Mouse (Mus musculus) G1E (cell line): ENCODE results near the gene Dcst1. TPM values are rescaled to one million over a fixed set of nuclear protein-coding genes. Genes with fewer than 3 reads are reported as not detected.

ENCODE experiments used
- ATAC-seq: 2 replicates; pipeline ENCODE4 v1.8.0; 2016; ENCODE audit warnings: mild to moderate bottlenecking; ENCODE audit not compliant: insufficient number of reproducible peaks, poor library complexity, low FRiP score, severe bottlenecking; ENCODE audit errors: extremely low read depth
- DNase-seq: peaks from one replicate; pipeline ENCODE4 v3.0.0; 2012; ENCODE audit warnings: low spot score
- H3K27me3 ChIP-seq: 2 replicates; pipeline ENCODE4 v1.6.1; 2012; ENCODE audit warnings: mild to moderate bottlenecking, low read length, inconsistent platforms; ENCODE audit not compliant: insufficient read depth
- H3K36me3 ChIP-seq: replicated peaks from 2 replicates; pipeline ENCODE3; 2012; ENCODE audit warnings: mild to moderate bottlenecking, inconsistent platforms
- H3K4me1 ChIP-seq: 2 replicates; pipeline ENCODE4 v1.6.1; 2012; ENCODE audit warnings: low read depth, low read length, inconsistent platforms, mixed read lengths; ENCODE audit not compliant: insufficient read depth
- H3K4me3 ChIP-seq: 2 replicates; pipeline ENCODE4 v1.5.1; 2012; ENCODE audit warnings: low read depth, mild to moderate bottlenecking, inconsistent platforms, low read length, moderate library complexity, mixed read lengths
- H3K9me3 ChIP-seq: replicated peaks from 2 replicates; pipeline ENCODE4 v1.6.1; 2012; ENCODE audit warnings: inconsistent platforms
- CTCF ChIP-seq: IDR thresholded peaks from 2 replicates; pipeline ENCODE4 v1.5.1; 2012; ENCODE audit warnings: low read depth, low read length, inconsistent platforms, mixed read lengths
- GATA1 ChIP-seq: IDR thresholded peaks from 2 replicates; pipeline ENCODE4 v1.6.1; 2012; ENCODE audit warnings: borderline replicate concordance, low read length, inconsistent platforms, mixed read lengths
- GATA2 ChIP-seq: IDR thresholded peaks from 2 replicates; pipeline ENCODE4 v1.6.1; 2012; ENCODE audit warnings: low read depth, low read length, inconsistent platforms, borderline replicate concordance
- POLR2AphosphoS5 ChIP-seq: IDR thresholded peaks from 2 replicates; pipeline ENCODE4 v1.6.1; 2012; ENCODE audit warnings: low read depth, low read length, inconsistent platforms; ENCODE audit not compliant: insufficient replicate concordance
- TAL1 ChIP-seq: conservative IDR thresholded peaks from 2 replicates; pipeline ENCODE4 v1.6.1; 2012; ENCODE audit warnings: low read depth, low read length, inconsistent platforms, mixed read lengths
- polyA plus RNA-seq: library from polyadenylated mRNA; stranded (reverse); fragments of >175 nt; gene quantifications from 2 replicates; pipeline ENCODE4 v1.2.3, GENCODE M21; 2012
- total RNA-seq, 2 experiments: library from RNA; stranded (forward) in 1 of 2; stranded (reverse) in 1 of 2; fragments of 200-1000 nt in 1 of 2; fragments of >200 nt in 1 of 2; fragmentation: Nextera tagmentation in 1 of 2; gene quantifications; 2 replicates each; pipeline ENCODE4 v1.2.3; 2014 to 2017

Dcst1 gene
- total and polyA plus RNA-seq, 3 experiments = 0.22 TPM; not detected in 2

GRCm38 (mm10) chr3:89385451-89385850 lies 20.4 kb upstream of the Dcst1 start:
- H3K9me3 ChIP-seq = no peaks in the 10 kb centered on the region
- DNase-seq = no peak
- ATAC-seq = peak; percentile 38; the same call in 1 of the 2 replicates
- H3K4me3 ChIP-seq = peak overlapping the region; percentile 64; the same call in 1 of the 2 replicates
- peaks cover 98% of the 10 kb centered on the region for H3K36me3 ChIP-seq
- no peaks in the 10 kb centered on the region for H3K27me3 ChIP-seq
- peaks cover 91% of the 10 kb centered on the region for H3K4me1 ChIP-seq
- TF ChIP-seq GATA2 (no peak), GATA1 (no peak), CTCF (no peak), TAL1 (no peak), POLR2AphosphoS5 (no peak)

DNA sequence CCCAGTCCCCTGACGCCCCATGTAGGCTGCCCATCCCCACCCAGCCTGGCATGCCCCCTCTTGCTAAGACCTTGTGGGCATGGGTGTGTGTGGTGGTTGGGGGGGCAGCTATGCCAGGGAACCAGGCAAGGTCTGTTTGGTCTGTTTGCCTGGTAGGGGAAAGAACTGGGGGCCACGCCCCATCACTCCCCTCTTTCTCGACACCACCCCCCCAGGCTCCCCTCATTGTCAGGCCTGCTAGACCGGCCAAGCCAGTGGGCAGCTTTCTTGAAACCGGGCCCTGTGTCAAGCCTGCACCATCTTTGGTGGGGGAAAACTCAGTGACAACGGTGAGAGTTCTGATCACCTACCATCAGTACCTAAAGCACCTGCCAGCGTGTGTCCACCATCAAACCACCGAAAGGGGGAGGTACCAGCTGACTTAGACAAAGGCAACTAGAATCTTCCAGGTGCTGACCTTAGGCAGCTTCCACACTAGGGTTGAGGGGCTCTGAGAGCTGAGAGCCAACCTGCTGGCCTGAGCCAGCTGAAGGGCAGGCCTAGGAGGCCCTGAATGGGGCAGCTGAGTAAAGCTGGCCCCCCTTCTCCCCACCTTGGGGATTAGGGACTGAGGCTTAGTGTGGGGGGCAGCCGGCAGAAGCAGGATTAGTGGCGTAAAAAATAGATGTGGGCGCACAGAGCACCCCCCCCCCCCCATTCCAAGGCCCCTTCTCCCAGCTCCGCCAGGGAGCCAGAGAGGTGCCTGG lies 19.5 kb upstream of the Dcst1 start:
- ATAC-seq (no peak), DNase-seq (no peak)
- Histone ChIP-seq H3K9me3 (no peaks in the 10 kb centered on the region), H3K27me3 (no peaks in the 10 kb centered on the region), H3K4me1 (peaks cover 85% of the 10 kb centered on the region), H3K36me3 (peaks cover 98% of the 10 kb centered on the region), H3K4me3 (peak overlapping the region; percentile 64; the same call in 1 of the 2 replicates)
- no peak for TF ChIP-seq POLR2AphosphoS5
- no peak for TF ChIP-seq CTCF
- no peak for TF ChIP-seq TAL1
- TF ChIP-seq GATA1 = no peak
- TF ChIP-seq GATA2 = no peak

DNA sequence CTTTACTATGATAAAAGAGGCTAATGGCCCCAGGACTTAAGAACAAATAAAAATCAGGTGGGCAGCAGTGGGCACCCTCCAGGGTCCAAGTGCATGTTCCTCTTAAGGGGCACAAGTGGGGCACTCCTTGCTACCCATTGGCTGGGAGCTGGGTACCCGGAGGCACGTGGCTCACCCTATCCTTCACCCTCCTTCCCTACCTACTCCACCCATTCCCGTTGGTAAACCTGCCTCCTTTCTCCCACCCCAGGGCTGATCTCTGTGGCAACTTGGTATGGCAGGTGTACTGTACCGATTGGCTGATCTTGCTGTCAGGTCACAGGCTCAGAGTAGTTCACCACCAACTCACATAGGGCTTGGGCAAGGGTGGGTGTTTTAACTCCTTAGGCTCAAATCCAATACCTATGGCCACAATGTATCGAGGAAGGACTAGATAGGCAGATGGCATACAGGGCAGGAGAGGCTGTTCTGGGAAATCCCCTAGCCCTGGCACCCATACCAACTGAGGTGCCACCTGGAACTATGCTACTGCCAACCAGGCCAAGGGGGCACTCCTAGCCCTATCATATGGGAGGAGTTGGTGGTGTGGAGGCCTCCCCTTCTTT lies 18.7 kb upstream of the Dcst1 start:
- no peaks in the 10 kb centered on the region for H3K9me3 ChIP-seq
- no peak for ATAC-seq
- peaks cover 84% of the 10 kb centered on the region for H3K4me1 ChIP-seq
- no peak overlapping the region for H3K4me3 ChIP-seq
- DNase-seq = no peak
- H3K27me3 ChIP-seq = no peaks in the 10 kb centered on the region
- no peak for TF ChIP-seq CTCF
- no peak for TF ChIP-seq GATA2
- TF ChIP-seq POLR2AphosphoS5 = no peak
- TF ChIP-seq TAL1 = no peak
- no peak for TF ChIP-seq GATA1
- peaks cover 100% of the 10 kb centered on the region for H3K36me3 ChIP-seq

DNA sequence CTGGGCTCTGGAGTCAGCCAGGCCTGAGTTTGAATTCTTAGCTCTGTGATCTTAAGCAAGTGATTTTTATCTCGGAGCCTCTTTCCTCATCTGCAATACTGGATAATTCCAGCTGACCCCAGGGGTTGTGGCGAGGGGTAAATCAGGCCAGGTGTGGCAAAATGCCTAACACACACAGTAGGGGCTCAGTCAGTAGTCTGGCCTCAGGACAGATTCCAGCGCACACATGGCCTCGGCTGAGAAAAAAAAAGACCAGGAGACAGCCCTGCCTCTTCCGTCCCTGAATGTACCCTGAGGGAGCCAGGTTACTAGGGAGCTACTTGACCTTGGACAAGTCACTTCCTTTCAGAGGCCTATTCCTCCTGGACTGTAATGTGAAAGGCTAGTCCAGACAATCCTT lies 17.9 kb upstream of the Dcst1 start:
- Histone ChIP-seq H3K4me3 (no peak overlapping the region), H3K36me3 (peaks cover 100% of the 10 kb centered on the region)
- ATAC-seq = no peak

GRCm38 (mm10) chr3:89382033-89382882 lies 17.2 kb upstream of the Dcst1 start:
- H3K27me3 ChIP-seq = no peaks in the 10 kb centered on the region
- no peak overlapping the region for H3K4me3 ChIP-seq
- DNase-seq (no peak), ATAC-seq (no peak)
- H3K9me3 ChIP-seq = no peaks in the 10 kb centered on the region
- peaks cover 100% of the 10 kb centered on the region for H3K36me3 ChIP-seq
- TF ChIP-seq GATA2 = no peak
- TF ChIP-seq POLR2AphosphoS5 = no peak
- H3K4me1 ChIP-seq = peaks cover 80% of the 10 kb centered on the region

More for the DNA sequence above, 17.9 kb upstream of the Dcst1 start:
- peaks cover 84% of the 10 kb centered on the region for H3K4me1 ChIP-seq
- TF ChIP-seq CTCF = no peak
- no peak for DNase-seq
- H3K9me3 ChIP-seq = no peaks in the 10 kb centered on the region
- no peaks in the 10 kb centered on the region for H3K27me3 ChIP-seq

DNA sequence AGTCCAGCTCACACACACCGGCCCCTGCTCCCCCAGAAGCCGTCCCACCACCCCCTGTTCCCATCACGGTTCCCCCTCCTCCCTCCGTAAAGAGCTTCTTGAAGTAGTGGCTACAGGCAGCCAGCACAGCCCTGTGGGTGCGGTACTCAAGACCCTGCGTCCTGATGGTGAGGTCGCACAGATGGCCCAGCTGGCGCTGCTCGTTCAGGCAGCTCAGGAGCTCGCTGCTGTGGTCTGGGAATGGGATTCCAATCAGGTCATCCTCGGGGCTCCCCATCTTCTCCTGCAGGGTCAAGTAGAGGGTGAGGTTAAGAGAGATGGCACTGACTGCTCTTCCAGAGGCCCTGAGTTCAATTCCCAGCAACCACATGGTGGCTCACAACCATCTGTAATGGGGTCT lies 16.2 kb upstream of the Dcst1 start:
- TF ChIP-seq CTCF (no peak), POLR2AphosphoS5 (no peak), TAL1 (no peak), GATA2 (no peak), GATA1 (no peak)
- Histone ChIP-seq H3K27me3 (no peaks in the 10 kb centered on the region), H3K36me3 (peaks cover 100% of the 10 kb centered on the region), H3K4me1 (peaks cover 70% of the 10 kb centered on the region), H3K4me3 (no peak overlapping the region), H3K9me3 (no peaks in the 10 kb centered on the region)
- ATAC-seq (no peak), DNase-seq (no peak)
